Mouse (Mus musculus) kidney, postnatal 0 days (tissue): ENCODE data around the gene Ankrd22. TPM values are rescaled to one million over a fixed set of nuclear protein-coding genes. Genes with fewer than 3 reads are reported as not detected.

ENCODE experiments used
- ATAC-seq: fragments of 200-750 bp; cut with Nextera tagmentation; replicated peaks from 2 replicates; pipeline ENCODE4 v1.8.0; 2017; ENCODE audit warnings: low read depth, moderate number of reproducible peaks, moderate TSS enrichment, moderate library complexity; ENCODE audit not compliant: low FRiP score
- DNase-seq: peaks from one replicate; pipeline ENCODE4 v3.0.0-alpha.2; 2016; ENCODE audit warnings: low spot score
- H3K27ac ChIP-seq: fragments of 300-500 bp; sonication (generic); 2 replicates; pipeline ENCODE4 v1.5.1; 2014; ENCODE audit warnings: mild to moderate bottlenecking
- H3K27me3 ChIP-seq: fragments of 300-500 bp; sonication (generic); 2 replicates; pipeline ENCODE4 v1.6.1; 2014; ENCODE audit warnings: low read length, mixed read lengths; ENCODE audit not compliant: insufficient read depth
- H3K36me3 ChIP-seq: fragments of 300-500 bp; sonication (generic); 2 replicates; pipeline ENCODE4 v1.6.1; 2014; ENCODE audit warnings: low read length, mixed read lengths; ENCODE audit not compliant: insufficient read depth
- H3K4me1 ChIP-seq: fragments of 300-500 bp; sonication (generic); replicated peaks from 2 replicates; pipeline ENCODE4 v1.6.1; 2014; ENCODE audit warnings: antibody characterized with exemption, low read length, mixed read lengths; ENCODE audit not compliant: insufficient read depth
- H3K4me2 ChIP-seq: fragments of 300-500 bp; sonication (generic); 2 replicates; pipeline ENCODE4 v1.6.1; 2014; ENCODE audit warnings: mild to moderate bottlenecking, low read length, moderate library complexity, mixed read lengths
- H3K4me3 ChIP-seq: fragments of 300-500 bp; sonication (generic); replicated peaks from 2 replicates; pipeline ENCODE4 v1.5.1; 2014; ENCODE audit warnings: low read depth, low read length
- H3K9ac ChIP-seq: fragments of 300-500 bp; sonication (generic); 2 replicates; pipeline ENCODE4 v1.6.1; 2014; ENCODE audit warnings: low read depth, low read length
- H3K9me3 ChIP-seq: fragments of 300-500 bp; sonication (generic); replicated peaks from 2 replicates; pipeline ENCODE4 v1.6.1; 2016; ENCODE audit warnings: low read length, inconsistent platforms, mixed read lengths
- CTCF ChIP-seq: IDR thresholded peaks from 2 replicates; pipeline ENCODE4 v1.5.1; 2016; ENCODE audit warnings: antibody characterized with exemption, low read depth, mild to moderate bottlenecking, moderate library complexity
- whole genome bisulfite sequencing: fragments of 180-500 bp; shearing (Covaris S2); extraction: QIAGEN DNeasy Blood & Tissue Kit; methylation state at CpG from one replicate; pipeline ENCODE4 v1.1.7; 2014; 5-methylcytosine and 5-hydroxymethylcytosine counted together
- polyA plus RNA-seq: library from polyadenylated mRNA; unstranded; fragments of >200 nt; fragmentation: Nextera tagmentation; extraction: Ambion mirVana; gene quantifications from 2 replicates; pipeline ENCODE4 v1.2.1, GENCODE M21; 2015

Ankrd22 gene
- polyA plus RNA-seq, 1 experiment from 2014 or later = 0.14 TPM

DNA sequence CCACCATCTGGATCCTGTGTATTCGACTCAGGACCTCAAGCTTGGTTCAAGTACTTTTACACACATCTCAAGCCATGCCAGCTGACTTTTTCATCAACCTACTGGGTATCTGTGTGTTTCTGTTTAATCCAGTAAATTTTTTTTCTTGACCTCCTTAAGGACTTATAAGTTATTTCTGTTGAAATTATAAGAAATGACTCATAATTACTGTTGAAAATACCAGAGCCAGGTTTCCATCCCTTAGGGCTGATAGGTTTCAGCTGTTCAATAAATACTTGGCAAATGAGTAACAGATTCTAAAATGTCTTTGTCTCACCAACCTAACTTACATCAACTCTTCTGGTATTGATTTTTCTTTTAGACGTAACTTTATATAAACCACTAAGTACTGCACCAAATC is 29.2 kb upstream of the Ankrd22 start:
- Histone ChIP-seq H3K4me3 (no peak overlapping the region), H3K27me3 (no peaks in the 10 kb centered on the region), H3K9me3 (no peaks in the 10 kb centered on the region), H3K4me1 (peaks cover 3% of the 10 kb centered on the region; the same call in 1 of the 2 replicates), H3K27ac (no peak overlapping the region), H3K9ac (no peak overlapping the region), H3K4me2 (no peak overlapping the region), H3K36me3 (no peaks in the 10 kb centered on the region)
- ATAC-seq (no peak), DNase-seq (no peak)
- WGBS = 77% methylated on average over 2 of the region's 2 CpGs
- TF ChIP-seq CTCF = no peak

DNA sequence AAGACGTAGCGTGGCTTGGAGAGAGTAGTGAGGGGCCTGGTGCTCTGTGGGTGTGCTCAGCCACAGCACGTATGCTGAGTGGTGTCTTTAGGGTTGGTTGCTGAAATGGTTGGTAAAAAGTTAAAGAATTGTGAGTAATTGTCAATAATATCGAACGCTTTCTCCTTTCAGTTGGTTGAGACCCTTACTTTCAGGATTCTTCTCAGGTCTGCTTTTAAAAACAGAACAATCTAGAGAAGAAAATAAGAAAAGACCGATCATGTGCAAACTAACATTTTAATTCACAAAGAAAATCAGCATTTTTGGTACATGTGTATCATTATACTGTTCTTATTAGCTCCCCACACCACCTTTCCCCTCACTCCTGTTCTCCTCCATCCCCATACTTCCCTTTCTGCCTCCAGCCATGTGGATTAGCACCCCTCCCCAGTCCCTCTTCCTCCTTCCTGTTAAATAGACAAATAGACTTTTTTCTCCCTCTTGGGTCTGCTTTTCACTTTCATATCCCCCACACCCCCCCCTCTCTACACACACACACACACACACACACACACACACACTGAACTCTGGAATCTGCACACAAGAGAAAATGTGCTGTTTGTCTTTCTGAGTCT is 28.4 kb upstream of the Ankrd22 start:
- WGBS = 97% methylated on average over 6 of the region's 6 CpGs
- Histone ChIP-seq H3K27me3 (no peaks in the 10 kb centered on the region), H3K9ac (no peak overlapping the region), H3K4me1 (peaks cover 3% of the 10 kb centered on the region; the same call in 1 of the 2 replicates), H3K36me3 (no peaks in the 10 kb centered on the region), H3K27ac (no peak overlapping the region), H3K9me3 (no peaks in the 10 kb centered on the region), H3K4me2 (no peak overlapping the region; the same call in 1 of the 2 replicates), H3K4me3 (no peak overlapping the region)
- ATAC-seq (no peak), DNase-seq (no peak)
- TF ChIP-seq CTCF = no peak

DNA sequence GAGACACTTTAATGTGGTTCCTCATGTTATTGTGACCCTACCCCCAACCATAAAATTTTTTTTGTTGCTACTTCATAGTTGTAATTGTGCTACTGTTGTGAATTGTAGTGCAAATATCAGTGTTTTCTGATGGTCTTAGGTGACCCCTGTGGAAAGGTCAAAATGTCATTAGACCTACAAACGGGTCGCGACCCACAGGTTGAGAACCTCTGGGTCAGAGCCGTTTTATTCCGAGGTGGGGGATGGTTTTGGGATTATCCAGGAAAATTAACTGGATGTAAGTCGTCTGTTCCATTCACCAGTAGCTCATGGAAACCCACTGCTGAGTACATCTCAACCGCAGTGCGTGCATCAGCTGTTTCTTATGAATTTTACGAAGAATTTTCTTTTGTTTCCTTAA is 27.8 kb upstream of the Ankrd22 start:
- no peak for ATAC-seq

DNA sequence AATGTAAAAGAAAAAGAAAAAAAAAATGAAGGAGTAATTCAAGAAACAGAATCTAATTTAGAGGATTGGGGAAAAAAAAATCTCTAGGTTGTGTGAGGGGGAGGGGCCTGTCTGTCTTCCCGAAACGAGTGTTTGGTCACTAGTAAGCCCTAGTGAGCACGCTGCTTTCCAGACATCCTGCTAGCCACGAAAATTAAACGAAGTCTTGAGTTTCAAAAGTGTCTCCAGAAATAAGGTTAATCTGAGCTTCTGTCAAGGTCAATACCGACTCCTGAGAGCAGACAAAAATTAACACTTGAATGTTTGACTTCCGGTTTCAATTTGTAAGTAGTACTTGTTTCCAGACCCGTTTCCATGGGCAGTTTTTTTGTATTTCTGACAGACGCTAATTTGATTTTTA is 27.3 kb upstream of the Ankrd22 start:
- no peaks in the 10 kb centered on the region for H3K9me3 ChIP-seq
- H3K27ac ChIP-seq = no peak overlapping the region
- TF ChIP-seq CTCF = no peak
- H3K9ac ChIP-seq = 0 out of 2 replicates have a peak overlapping the region, but pooled peaks have one; percentile 72
- 4% methylated on average over 9 of the region's 9 CpGs for WGBS
- no peaks in the 10 kb centered on the region for H3K36me3 ChIP-seq
- H3K4me1 ChIP-seq = peaks cover 3% of the 10 kb centered on the region; the same call in 1 of the 2 replicates
- peak overlapping the region; percentile 99 for H3K4me2 ChIP-seq
- H3K4me3 ChIP-seq = peak overlapping the region; percentile 72
- ATAC-seq (no peak), DNase-seq (peak; percentile 68)
- no peaks in the 10 kb centered on the region for H3K27me3 ChIP-seq

More for the DNA sequence above, 27.8 kb upstream of the Ankrd22 start:
- no peak for TF ChIP-seq CTCF
- Histone ChIP-seq H3K4me3 (no peak overlapping the region), H3K9ac (no peak overlapping the region), H3K4me2 (peak overlapping the region; percentile 99), H3K27me3 (no peaks in the 10 kb centered on the region), H3K36me3 (no peaks in the 10 kb centered on the region), H3K27ac (no peak overlapping the region), H3K4me1 (peaks cover 3% of the 10 kb centered on the region; the same call in 1 of the 2 replicates), H3K9me3 (no peaks in the 10 kb centered on the region)
- WGBS = 68% methylated on average over 9 of the region's 9 CpGs
- DNase-seq = no peak

- H3K4me3 ChIP-seq = peak within 1 kb of the TSS; percentile 72
- peak within 1 kb of the TSS; percentile 99 for H3K4me2 ChIP-seq
- ATAC-seq (peak; percentile 85), DNase-seq (peak; percentile 80)
- peak within 1 kb of the TSS; percentile 72 for H3K9ac ChIP-seq
- WGBS = under 1% methylated on average over 62 of the region's 62 CpGs
- no peaks in the 10 kb centered on the region for H3K36me3 ChIP-seq
- peak within 1 kb of the TSS; percentile 44; the same call in 1 of the 2 replicates for H3K27ac ChIP-seq
- no peaks in the 10 kb centered on the region for H3K9me3 ChIP-seq
- no peaks in the 10 kb centered on the region for H3K27me3 ChIP-seq
- TF ChIP-seq CTCF = no peak
- 0 out of 2 replicates have a peak, but pooled peaks cover 3% of the 10 kb centered on the region for H3K4me1 ChIP-seq
Measured at GRCm38 (mm10) chr19:34192008-34192963, 26.4 kb upstream of the Ankrd22 start, which contains the start of gene Stambpl1. Stambpl1 (plus strand) TSS chr19:34192229.

- H3K27ac ChIP-seq = no peak overlapping the region
- ATAC-seq = no peak
- no peak for TF ChIP-seq CTCF
- no peak for DNase-seq
- whole genome bisulfite sequencing = 30% methylated on average over 10 of the region's 10 CpGs
- H3K4me3 ChIP-seq = peak overlapping the region; percentile 72
- H3K27me3 ChIP-seq = no peaks in the 10 kb centered on the region
- 0 out of 2 replicates have a peak, but pooled peaks cover 3% of the 10 kb centered on the region for H3K4me1 ChIP-seq
- H3K9ac ChIP-seq = peak overlapping the region; percentile 72
- H3K9me3 ChIP-seq = no peaks in the 10 kb centered on the region
- H3K4me2 ChIP-seq = peak overlapping the region; percentile 99
- no peaks in the 10 kb centered on the region for H3K36me3 ChIP-seq
Measured at GRCm38 (mm10) chr19:34191645-34192007, 25.8 kb upstream of the Ankrd22 start.
